Mouse (Mus musculus) B cell, adult 62 days (primary cell): ENCODE results near the gene Mpc1. TPM values are rescaled to one million over a fixed set of nuclear protein-coding genes. Genes with fewer than 3 reads are reported as not detected.

ENCODE experiments used
- total RNA-seq: library from RNA; stranded (reverse); gene quantifications from 4 replicates; pipeline ENCODE4 v1.2.4, GENCODE M21; 2023

Mpc1 gene
- total RNA-seq: 47.2 to 55.8 TPM (median 52.2 TPM) in 4 replicates

GRCm38 (mm10) chr17:8282821-8283525 lies at the start of gene Mpc1:
Gene Mpc1, plus strand, starts transcription at chr17:8282904.

GRCm38 (mm10) chr17:8235743-8236142 lies 47.0 kb upstream of the Mpc1 start, which contains the start of gene Ccr6:
Gene Ccr6, plus strand, starts transcription at chr17:8236043.

GRCm38 (mm10) chr17:8310838-8311614 lies 28.3 kb downstream of the Mpc1 start, which contains the start of gene Sft2d1:
Gene Sft2d1, plus strand, starts transcription at chr17:8311102.

GRCm38 (mm10) chr17:8337159-8337558 lies 54.5 kb downstream of the Mpc1 start, which contains the start of gene Prr18:
Gene Prr18, plus strand, starts transcription at chr17:8337459.

Other genes with a start within 250 kb of the Mpc1 start
- gene Gm49673, start 135.1 kb upstream of the Mpc1 start, total RNA-seq: 0.30 to 0.98 TPM (median 0.72 TPM) in 3 of 4 replicates, not detected in the other
- 22.8 to 29.0 TPM (median 24.0 TPM) in 4 replicates for gene Rnaset2a, start 134.8 kb upstream of the Mpc1 start, total RNA-seq
- gene Fgfr1op, start 117.4 kb upstream of the Mpc1 start, total RNA-seq: 57.7 to 62.7 TPM (median 59.6 TPM) in 4 replicates
- 60.8 to 69.2 TPM (median 64.8 TPM) in 4 replicates for gene Ccr6, start 46.9 kb upstream of the Mpc1 start, total RNA-seq
- 172 to 183 TPM (median 177 TPM) in 4 replicates for gene Sft2d1, start 28.2 kb downstream of the Mpc1 start, total RNA-seq
- 0.61 to 3.2 TPM (median 0.82 TPM) in 4 replicates for gene Prr18, start 54.6 kb downstream of the Mpc1 start, total RNA-seq
- gene T2, start 73.1 kb downstream of the Mpc1 start, total RNA-seq: not detected in 4 replicates
- gene T, start 151.5 kb downstream of the Mpc1 start, total RNA-seq: not detected in 4 replicates
- gene Pde10a, start 242.5 kb downstream of the Mpc1 start, total RNA-seq: not detected in 4 replicates